Mouse (Mus musculus) limb, embryonic 12.5 days (tissue): ENCODE measurements around the gene Edn1. TPM values are rescaled to one million over a fixed set of nuclear protein-coding genes. Genes with fewer than 3 reads are reported as not detected.

Source experiments
- polyA plus RNA-seq: library from polyadenylated mRNA; unstranded; fragments of >200 nt; fragmentation: Nextera tagmentation; extraction: Ambion mirVana; gene quantifications from 2 replicates; pipeline ENCODE4 v1.2.1, GENCODE M21; 2016

Gene Edn1
- polyA plus RNA-seq, 1 experiment from 2014 or later = 0.74 TPM

Other genes starting within 250 kb of the Edn1 start
- gene Hivep1, start 249.5 kb upstream of the Edn1 start, polyA plus RNA-seq = 12.9 and 13.2 TPM in 2 replicates